Mouse (Mus musculus) right cerebral cortex, adult 2 months (tissue): ENCODE results near the gene Neurl1b.

Experiments
- DNase-seq, 2 experiments: peaks; one replicate each; pipeline ENCODE4 v3.0.0; 2021 to 2022; ENCODE audit warnings: low spot score in 2 of 2

Neurl1b gene

DNA sequence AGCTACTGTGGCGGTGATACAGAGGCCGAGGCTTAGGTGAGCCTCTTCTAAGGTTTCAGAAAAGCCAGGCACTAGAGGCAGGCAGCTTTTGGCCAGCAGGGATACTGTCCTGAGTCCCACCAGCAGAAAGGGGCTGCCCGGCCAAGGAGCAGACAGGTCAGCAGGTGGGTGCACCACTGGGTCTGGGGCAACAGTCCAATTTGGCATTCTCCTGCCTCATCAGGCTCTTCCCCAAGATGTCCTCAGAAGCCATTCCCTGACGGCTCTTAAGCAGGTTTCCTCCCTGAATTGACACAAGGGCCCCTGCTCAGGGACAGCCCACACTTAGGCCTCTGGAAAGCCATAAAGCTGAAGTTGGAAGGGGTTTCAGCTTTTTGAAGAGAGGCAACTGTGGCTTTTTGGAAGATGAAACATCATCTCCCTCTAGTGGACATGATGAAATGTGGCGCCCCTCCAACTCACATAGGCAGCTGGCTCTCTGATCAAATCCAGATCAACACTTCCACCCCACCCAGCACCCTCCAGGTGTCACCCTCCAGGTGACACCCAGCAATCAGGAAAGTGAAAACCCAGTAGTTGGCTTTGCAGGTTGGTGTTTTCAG, 37.8 kb downstream of the Neurl1b start:
- peak; percentile 77 to 80 for DNase-seq

DNA sequence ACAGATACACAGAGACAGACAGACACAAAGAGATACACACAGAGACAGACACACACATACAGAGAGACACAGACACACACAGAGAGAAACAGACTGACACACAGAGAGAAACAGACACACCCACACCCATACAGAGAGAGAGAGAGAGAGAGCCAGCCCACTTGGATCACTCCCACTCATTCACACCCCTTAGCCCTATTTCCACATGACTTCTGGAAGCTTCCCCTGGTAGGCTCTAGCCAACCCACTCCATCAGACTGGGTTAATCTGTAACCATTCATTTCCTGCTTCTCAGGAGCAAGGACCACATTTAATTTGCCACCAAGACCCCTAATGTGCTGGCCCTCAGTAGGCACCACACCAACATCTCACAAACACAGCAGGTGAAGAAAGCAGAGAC, 42.9 kb downstream of the Neurl1b start:
- no peak for DNase-seq

DNA sequence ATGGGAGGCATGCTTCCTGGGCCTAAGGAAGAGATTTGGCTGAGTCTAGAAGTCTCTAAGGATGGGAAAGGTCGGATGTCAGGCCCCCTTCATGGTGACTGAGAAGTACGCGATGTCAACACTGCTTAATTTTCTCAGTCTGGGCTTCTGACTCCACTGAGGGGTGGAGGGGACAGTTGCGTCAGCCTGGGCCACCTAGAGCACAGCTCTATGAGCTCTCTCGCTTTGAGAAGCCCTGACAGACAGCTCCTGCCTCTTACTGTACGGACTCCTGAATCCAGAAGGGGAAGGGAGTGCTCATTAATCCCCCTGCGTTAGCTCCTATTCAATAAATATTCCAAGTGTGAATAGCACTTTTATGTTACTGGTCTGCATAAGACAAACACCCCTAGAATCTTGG, 43.4 kb downstream of the Neurl1b start:
- DNase-seq: no peak

DNA sequence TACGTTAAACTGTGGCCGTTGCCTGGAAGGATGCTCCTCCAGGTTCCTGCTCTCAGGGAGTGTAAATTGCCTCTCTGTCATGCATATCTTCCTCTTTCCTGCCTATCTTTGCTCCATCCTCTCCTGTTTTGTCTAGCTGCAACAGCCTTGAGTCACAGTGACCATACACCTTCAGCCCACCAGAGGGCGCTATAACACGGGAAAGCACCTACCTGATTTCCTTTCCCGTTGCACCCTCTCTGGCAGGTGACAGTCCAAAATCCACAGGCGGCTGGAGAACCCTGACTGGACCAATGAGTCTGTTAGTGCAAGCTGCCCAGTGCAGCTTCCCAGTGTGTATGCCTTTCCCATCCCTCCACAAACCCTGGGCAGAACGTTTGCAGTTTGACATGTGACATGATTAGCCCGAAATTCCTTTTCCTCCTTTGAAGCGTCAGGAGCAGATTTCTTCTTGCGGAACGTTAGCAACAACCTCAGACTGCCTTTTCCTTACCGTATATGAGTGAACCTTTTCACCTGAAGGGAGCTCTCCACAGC, 48.1 kb downstream of the Neurl1b start:
- peak; percentile 85 to 92 for DNase-seq

DNA sequence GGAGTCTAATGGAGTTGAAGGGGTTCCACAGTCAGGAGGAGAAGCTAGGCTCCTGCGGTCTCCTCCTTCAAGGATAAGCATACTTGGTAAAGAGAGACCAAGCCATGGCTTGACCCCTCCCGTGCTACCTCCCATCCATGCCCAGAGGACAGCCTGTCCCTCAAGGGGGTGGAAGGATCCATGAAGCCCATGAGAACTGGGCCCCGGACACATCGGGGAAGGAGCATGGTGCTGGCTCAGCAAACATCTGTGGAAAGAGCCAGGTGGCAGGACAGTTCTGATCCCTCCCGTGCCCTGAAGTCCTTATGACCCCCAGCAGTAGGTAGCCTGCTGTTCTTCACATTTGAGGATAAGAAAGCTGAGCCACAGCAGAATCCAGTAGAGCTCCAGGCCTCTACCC, 48.8 kb downstream of the Neurl1b start:
- no peak for DNase-seq

DNA sequence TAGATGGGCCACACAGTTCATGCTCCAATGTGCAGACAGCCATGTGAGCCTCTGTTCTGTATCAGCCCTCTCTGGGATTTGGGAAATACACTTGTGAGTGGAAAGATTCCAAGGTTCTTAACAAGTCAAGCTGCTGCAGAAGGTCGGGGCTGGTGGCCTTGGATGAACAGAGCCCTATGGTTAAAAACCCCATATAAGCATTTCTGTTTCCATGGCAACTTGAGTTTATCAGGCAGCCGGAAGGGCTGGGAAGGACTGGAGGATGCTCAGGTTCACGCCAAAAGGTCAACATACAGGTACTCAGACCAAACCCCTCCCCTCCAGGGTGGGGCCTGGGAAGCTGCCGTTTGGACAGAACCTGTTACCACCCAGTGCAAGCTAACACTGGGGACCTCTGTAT, 49.4 kb downstream of the Neurl1b start:
- no peak for DNase-seq

DNA sequence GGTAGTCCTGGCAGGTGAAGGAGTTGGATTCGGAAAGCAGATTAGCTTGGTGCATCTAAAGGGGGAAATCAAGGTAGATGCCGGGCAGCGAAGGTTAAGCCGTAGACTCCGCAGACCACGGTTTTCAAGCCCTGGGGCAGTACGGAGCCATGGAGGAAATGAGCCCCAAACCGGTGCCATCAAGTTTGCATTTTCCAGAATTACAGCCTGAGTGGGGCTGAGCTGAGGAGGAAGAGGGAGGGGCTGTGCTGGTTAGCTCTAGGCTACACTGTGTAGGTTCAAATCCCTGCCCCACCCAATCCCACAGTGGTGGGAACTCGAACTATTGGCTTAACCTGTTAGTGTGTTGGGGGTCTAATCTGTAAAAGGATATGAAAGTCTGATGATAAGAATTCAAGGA, 49.9 kb downstream of the Neurl1b start:
- no peak for DNase-seq

DNA sequence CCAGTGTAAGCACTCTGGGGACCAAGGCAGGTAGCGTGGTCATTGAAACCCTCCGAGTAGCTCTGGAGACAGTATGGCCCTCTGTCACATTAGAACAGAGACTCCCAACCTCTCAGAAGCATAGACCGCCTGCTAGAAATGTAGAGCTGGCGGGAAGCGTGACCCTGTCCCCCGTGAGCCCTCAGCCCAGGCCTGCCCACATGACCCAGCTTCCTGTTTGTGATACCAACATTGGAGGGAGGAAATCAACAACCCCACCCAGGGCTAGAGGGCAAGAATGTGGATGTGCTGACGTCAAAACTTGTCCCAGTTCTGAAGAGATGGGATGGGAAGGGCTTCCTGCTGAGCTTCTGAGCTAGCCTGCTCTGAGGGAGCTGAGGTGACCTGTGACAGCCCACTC, 50.3 kb downstream of the Neurl1b start:
- no peak for DNase-seq

DNA sequence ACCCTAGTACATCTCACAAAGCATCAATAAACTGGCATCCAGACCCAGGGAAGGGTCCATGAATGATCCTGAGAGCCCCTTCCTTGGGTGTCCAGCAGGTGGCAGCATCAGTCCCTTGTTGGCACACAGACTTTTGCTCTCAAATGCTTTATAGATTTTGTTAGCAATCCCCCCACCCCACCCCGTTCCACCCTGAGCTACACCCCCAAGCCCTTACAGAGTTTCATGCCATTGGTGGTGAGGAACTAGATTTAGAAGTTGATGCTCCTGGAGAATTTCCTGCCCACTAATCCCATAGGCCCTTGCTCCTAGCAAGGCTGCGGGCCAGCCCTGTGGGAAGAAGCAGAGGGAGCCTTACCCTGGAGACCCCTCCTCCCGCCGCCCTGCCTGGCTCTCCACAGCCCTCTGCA, 52.1 kb downstream of the Neurl1b start:
- DNase-seq: peak; percentile 86 to 87

DNA sequence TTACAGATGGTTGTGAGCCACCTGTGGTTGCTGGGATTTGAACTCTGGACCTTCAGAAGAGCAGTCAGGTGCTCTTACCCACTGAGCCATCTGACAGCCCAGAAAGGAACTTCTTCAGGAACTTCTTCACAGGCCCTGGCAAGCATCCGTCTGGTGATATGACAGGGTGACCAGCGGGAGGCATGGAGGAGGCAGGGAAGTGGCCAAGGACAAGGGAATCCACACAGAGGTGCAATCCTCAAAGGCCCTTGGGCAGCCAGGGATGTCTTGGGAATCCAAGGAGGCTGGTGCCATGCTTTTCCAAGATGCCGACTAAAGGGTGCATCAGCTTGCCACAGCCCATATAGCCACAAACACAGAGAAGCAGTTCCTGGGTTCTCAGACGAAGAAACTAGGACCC, 53.0 kb downstream of the Neurl1b start:
- no peak for DNase-seq

DNA sequence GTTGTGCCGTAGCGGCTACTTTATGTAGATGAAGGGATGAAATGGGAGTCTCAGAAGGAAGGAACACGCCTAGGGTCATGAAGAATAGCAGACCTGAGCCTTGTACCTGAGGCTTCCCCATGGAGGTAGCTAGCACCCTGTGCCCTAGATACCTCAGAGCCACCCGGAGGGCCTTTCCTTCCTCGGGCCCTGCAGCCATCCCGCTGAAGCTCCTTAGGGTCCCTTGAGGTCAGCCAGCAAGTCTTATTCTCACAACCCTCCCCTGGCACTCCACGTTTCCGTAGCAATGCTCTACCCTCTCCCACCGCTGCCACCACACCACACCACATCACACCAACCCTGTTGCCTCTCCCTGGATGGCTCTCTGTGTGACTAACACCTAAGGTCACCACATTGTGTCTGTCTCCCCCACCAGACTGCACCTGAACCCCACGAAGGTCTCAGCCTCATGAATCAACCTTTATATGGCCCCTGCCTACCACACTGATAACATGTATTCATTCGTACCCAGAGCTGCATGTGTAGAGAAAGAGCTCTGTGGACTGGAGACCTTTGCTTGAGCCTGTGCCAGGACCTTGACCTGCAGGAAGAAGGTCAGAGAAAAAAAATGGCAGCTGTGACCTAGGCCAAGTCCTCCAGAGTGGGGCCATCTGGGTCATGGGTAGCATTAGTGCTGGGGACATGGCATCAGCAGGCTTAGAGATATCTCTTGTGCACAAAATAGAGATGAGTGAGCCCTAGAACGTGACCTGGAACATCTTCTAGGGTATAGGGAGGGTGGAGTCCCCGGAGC, 53.7 kb downstream of the Neurl1b start:
- DNase-seq: no peak

DNA sequence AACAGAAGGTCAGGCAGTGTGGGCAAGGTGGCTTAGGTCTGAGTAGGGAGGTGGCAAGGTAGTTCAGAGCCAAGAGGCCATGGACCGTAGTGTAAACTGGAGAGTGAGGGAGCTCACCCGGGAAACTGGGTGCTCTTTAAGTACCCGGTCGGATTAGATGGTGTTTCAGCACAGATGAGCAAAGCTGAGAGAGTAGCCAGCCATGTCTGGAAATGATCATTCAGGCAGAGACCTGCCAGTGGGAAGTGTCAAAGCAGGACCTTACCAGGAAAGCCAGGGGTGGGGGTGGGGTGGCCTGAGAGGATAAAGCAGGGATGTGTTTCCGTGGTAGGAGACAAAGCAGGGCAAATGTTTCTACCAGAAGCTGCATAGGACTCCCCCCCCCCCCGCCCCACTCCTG, 62.2 kb downstream of the Neurl1b start:
- no peak for DNase-seq

DNA sequence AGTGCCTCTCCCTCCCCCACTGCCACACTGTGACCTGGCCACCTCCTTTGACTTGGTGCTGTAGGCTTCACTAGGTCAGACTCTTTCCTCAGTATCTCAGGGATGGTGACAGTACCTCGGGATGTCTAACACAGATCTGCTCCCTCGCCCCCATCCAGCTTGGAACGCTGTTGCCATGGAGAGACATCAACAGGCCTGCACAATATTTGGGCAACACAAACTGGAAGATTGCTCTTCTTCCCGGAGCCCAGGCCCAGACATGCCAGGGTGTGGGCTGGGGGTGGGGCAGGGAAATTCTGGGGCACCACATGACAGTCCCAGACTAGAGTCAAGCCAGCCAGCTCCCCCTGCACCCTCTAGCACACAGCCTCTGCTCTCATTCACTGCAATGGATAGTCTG, 64.0 kb downstream of the Neurl1b start:
- no peak for DNase-seq

DNA sequence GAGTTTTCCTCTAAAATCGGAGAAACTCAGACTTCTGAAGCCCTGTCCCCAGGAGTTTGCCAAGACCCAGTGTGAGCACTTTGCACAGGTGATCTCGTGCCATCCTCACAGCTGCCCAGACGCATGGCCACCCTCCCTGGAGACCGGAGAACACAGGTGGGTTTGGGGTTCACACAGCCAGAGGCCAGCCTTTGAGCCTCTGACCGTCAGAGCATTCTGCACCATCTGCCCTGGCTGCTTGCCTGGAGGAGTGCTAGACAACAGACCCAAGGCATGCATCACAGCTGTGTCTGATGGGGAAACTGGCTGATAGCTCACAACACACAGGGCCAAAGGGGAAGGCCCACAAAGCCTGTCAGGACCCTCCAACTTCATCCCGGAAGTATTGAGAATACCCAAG, 65.0 kb downstream of the Neurl1b start:
- DNase-seq: no peak

DNA sequence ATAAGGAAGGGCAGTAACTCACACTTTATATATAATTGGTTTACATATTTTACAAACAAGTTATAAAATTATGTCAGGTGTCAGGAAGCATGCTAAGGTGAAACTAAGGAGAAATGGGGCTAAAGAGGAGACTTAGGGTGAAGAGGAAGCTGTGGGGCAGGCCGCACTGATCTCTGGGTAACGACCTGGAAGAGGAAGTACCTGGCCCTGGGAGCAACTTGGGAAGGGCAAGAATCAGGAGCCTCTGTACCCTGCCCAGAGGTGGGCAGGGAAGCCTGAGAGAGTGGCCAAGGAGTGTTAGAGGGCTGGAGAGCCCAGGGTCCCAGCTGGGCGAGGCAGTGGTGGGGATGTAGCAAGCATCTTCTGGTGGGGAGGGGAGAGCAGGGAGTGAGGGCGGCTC, 66.3 kb downstream of the Neurl1b start:
- DNase-seq: no peak

DNA sequence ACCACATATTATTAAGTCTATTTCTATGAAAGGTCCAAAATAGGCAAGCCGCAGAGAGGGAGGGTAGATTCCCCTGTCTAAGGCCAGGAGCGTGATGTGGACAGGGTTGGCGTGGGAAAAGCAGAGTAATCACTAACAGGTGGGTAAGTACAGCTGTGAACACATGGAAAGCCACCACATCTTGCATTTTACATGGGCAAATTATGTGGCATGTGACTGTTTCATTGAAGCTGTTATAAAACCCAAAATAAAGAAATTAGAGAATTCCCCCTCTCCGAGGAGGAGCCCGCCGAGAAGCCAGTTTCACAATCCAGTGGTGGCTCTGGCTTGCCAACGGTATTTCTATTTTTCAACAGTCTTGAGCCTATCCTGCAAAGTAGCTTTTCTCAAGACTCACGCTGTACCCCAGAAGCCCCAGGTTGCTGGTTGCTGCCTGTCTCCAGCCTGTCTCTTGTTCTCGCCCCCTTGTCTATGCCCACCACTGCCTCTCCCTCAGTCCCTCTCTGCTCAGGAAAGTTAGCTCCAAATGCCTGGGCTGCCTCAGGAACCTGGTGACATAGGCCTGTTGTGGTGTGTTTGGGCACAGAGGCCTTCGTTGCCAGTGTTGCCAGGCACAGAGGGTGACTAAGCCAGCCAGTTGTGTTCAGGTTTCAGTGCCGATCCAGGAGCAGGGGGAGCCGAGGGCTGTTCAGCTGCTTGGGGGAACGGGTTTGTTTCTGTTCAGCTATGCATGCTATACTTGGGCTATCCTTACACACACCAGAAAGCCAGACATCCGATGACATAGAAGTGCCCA, 70.2 kb downstream of the Neurl1b start:
- no peak for DNase-seq

DNA sequence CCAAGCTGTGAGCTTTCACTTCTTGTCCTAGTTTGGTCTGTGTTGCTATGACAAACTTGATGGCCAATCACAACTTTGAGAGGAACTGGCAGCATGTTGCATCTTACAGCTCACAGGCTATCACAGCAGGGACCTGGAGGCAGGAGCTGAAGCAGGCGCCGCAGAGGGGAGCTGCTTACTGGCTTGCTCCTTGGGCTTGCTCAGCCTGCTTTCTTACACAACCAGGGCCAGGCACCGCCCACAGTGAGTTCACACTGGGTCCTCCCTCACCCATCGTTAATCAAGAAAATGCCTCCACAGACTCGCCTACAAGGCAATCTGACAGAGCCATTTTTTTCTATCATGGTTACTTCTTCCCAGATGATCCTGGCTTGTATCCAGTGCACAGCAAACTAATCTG, 72.6 kb downstream of the Neurl1b start:
- no peak for DNase-seq

DNA sequence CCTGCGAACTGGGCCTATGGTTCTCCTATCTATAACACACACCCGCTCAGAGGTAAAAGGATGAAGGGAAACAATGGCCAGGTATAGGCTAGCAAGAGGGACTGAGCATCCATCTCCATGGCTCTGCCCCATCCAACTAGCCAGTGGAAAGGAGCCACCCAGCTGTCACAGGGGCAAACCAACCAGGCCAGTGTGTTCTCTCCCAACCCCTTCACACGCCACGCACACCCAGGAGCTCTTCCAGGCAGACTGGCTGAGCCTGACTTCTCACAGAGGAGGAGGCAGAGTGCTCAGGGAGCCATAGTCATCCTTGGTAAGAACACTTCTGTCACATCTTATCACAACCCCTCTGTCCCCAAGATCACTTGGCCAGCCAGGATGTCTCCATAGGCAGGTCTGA, 73.3 kb downstream of the Neurl1b start:
- no peak for DNase-seq

DNA sequence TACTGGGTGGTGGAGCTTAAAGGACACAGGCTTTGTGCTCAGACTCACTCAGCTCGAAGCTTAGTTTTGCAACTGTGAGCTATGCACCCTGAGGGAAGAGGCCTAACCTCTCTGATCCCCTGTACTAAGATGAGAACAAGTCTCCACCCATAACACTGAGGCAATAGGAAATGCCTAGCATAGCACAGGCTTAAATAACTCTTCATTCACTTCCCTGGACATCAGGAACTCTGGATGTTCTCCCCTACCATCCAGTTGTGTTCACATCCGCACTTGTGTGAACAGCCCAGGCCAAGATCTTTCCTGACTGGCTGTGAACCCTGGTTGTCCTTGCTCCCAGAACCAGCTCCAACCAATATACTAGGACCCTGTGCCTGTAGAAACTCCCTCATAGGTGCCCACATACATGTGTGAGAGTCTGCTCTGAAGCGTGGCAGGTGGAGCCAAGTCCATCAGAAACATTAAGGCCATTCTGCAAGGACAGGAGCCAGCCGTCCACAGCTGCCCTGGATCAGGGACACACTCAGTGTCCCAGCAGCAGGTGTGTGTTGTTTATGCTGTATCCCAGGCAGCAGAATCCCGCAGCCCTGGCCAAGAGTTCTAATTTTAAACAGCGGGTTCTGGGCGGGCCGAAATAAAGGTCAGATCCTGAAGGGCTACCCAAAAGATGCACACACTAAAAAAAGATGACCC, 74.2 kb downstream of the Neurl1b start:
- no peak for DNase-seq

DNA sequence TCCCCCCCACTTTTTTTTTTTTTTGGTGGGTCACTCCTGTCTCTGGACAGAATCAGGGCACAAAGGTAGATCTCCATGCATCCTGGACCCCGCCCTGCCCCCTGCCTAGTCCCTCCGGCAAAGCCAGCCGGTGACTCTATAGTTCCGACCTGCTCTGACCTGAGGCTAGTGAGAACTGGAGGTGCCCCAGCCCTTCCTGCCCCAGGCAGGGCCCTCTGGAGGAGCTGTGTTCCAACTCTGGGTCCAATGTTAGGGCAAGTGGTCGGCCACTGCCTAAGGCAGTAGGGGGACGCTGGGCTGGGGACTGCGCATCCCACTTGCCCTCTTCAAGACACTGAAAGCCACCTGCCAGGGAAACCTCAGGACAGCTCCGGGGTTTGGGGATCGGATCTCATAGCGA, 75.4 kb downstream of the Neurl1b start:
- no peak for DNase-seq

DNA sequence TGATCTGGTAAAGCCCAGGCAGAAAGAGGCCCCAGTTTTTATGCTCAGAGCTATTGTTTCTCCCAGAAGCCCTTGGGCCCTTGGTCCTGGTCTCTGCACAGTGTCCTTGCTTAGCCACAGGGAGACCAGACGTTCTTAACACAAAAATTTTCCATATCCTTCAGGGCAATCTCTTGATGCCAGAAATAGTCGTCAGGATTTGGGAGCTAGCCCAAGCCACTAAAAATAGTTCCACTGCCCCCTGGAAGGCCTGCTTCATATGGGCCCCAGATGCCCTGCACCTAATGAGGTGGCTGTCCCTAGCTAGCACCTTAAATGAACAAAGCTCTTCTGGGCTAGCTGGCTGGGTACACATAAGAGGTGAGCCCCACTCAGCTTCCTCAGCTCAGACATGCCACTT, 76.3 kb downstream of the Neurl1b start:
- no peak for DNase-seq

DNA sequence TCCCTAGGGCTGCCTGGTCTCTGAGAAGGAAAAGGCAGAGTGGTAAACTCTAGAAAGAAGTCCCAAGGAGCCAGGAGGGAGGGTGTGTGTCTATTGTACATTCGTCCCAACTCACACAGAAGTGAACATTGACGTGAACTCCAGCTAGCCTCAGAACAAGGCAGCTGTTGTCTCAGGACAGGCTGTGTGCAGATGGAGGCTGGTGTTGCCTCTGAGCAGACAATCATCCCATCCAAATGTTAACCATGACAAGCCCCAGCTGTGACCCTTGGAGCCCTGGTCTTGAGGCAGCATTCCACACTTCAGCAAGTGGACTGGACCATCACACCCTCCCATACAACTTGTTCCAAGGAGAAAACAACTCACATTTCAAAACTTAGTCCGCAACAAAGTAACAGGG, 77.6 kb downstream of the Neurl1b start:
- no peak for DNase-seq
